Mouse (Mus musculus) thymus, postnatal 14 days (tissue): ENCODE measurements around the gene Bricd5.

Experiments used
- DNase-seq: peaks from one replicate; pipeline ENCODE4 v3.0.0; 2021

Bricd5 gene

DNA sequence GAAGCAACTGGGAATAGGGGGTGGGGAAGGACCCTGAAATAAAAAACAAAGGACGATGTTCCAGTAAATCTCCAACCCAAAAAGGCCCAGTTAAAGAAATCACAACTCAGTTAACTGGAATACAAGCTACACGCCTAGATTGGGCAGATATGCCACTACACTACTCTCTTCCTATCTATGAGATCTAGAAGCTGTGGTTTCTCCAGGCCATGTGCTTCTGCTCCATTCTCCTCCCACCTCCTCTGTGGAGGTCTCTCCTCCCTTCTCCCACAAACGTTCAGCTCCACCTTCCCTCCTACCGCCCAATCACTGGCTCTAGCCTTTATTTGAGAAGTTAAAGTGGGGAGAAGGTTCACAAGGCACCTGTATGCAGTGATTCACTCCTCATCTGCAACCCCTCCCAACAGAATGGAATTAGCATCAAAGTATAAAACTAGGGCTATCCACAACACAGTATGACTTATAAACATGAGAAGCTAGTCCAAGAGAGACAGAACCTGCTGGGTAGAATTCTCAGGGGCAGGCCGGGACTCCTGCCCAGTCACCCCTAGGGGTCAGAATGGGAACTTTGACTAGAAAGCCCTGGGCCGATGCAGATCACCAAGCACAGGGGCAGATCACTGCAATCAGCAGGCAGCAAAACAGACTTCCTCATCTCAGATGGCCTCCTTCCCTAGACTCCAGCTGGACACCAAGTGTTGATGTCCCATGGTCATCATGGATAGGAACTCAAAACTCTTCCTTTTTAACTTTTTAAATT is 10.1 kb upstream of the Bricd5 start:
- DNase-seq = no peak

DNA sequence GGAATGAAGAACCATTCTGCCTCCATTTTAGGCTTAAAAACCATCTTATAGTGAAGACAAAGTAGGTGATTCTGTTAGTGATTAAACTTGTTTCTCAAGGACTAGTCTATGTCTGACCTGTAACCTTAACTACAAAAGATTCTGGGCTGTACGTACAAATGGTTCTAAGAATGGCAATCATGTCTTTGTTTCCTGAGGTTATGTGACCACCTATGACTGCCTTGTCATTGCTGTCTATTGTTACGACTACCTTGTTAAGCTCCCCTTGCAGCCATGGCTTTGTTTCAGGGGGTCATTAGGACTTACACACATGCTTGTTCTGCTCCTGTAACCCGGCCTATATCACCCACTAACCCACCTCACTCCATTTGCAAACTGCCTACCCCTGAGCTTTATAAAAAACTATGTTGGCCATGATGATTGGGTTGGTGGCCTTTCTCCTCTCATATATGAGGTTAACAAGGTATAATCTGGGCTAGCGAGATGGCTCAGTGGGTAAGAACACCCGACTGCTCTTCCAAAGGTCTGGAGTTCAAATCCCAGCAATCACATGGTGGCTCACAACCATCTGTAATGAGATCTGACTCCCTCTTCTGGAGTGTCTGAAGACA is 4.9 kb upstream of the Bricd5 start:
- DNase-seq = no peak

DNA sequence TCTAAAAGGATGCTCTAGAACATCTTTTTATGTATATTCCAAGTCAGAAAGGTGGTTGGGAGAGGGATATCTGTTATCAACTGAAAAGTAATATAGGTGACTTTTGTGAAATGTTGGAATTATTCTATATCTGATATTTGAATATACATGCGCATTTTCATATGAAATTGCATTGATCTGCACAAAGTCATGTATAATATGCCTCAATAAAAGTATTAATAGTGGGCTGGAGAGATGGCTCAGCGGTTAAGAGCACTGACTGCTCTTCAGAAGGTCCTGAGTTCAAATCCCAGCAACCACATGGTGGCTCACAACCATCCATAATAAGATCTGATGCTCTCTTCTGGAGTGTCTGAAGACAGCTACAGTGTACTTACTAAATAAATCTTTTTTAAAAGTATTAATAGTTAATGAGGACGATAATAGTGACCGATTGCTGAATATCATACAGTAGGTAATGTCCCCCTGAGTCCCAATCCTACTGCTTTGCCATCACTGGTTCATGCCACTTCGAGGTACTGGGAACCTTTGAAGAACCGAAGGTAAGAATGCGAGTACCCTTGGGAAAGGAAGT is 4.3 kb upstream of the Bricd5 start:
- no peak for DNase-seq

DNA sequence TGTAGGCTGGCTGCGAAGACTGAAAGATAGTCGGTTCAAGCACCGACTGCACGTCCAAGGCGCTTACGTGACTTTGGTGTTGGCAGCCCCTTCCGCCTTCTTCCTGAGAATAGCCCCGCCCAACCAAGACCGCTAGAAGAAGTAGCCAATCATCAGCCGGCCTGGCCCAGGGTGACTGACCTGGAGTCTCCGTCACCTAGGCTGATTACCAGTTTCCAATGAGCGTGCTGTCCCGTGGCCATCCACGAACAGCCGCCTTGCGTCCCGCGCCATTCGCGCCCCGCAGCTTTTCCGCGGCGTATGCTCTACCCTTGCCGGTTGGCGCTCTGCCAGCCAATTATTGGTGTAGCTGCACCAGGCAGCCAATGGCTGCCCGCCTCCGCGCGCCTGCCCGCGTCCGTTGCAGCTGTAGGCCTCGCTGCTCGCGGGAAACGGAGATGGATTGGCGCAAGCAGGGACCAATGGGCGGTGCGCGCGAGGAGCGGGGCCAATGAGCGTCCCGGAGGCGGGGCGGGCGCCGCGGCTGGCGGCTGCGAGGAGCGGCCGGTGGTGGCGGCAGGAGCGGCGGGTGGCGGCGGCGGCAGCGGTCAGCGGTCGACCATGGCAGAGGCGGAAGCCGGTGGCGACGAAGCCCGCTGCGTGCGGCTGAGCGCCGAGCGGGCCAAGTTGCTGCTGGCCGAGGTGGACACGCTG is 3.6 kb upstream of the Bricd5 start, which contains the start of the genes E4f1 and Pgp:
Gene E4f1 (minus strand): TSS at position 404 of the 693 bp plus-strand sequence.
Gene Pgp (plus strand): TSS at position 483 of the 693 bp plus-strand sequence.
- peak; percentile 97 for DNase-seq

DNA sequence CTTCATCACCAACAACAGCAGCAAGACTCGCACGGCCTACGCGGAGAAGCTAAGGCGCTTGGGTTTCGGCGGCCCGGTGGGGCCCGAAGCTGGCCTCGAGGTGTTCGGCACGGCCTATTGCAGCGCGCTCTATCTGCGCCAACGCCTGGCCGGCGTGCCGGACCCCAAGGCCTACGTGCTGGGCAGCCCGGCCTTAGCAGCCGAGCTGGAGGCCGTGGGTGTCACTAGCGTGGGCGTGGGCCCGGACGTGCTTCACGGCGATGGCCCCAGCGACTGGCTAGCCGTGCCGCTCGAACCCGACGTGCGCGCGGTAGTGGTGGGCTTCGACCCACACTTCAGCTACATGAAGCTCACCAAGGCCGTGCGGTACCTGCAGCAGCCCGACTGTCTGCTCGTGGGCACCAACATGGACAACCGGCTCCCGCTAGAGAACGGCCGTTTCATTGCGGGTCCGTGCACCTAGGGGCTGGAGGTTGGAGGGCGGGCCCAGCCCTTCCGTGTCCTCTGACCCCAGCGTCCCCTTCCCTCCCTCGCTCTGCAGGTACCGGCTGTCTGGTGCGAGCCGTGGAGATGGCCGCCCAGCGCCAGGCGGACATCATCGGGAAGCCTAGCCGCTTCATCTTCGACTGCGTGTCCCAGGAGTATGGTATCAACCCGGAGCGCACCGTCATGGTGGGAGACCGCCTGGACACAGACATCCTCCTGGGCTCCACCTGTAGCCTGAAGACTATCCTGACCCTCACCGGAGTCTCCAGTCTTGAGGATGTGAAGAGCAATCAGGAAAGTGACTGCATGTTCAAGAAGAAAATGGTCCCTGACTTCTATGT is 2.8 kb upstream of the Bricd5 start:
- peak; percentile 45 for DNase-seq

DNA sequence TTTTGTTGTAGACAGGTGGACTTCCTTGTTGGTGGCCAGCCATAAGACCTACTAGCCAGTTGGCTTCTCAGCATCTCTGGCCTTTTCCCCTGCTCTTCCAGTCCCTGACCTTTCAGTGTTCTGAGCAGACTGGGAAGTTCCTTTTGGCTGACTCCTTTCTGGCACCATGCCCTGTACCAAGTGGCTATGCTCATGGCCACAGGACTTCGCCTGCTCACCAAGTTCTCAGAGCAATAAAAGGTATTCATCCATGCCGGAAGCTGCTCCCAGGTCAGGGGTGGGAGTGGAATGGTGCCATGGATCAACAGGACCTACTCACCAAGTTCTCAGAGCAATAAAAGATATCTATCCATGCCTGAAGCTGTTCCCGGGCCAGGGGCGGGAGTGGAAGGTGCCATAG is 1.2 kb upstream of the Bricd5 start:
- no peak for DNase-seq

DNA sequence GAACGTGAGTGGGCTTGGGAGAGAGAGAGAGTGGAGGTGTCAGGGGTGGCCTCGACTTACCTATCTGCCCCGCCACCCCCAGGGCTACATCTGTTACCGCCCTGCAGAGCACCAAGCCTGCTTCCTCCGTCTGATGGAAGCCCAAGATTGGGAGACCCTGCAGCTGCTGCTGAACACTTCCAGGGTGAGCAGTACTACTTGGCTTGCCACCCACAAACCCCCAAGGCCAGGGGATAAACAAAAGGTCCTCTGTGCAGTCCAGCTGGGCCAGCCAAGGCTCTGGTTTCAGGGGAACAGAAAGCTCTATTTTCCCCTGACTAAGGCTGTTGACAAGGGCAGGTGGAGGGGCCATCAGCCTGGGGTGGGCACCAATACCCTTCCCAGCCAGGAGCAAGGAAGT is 873 bp downstream of the Bricd5 start:
- no peak for DNase-seq

DNA sequence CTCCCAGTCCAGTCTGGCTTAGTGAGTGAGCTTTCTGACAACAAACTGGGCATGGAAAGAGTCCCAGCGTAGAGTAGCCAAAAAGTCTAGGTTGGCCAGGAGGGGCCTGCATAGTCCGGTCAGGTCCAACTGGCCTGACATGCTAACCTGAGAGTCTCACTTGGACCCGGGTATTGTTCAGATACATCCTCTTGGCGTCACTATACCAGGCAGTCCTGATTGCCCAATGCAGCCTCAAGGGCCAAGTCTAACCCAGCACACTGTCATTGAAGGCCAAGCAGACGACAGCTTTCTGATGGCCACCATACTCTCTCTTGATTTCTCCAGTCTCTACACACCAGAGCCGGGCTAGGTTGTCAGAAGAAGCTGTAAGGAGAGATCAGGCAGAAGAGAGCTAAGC is 1.9 kb downstream of the Bricd5 start:
- no peak for DNase-seq

DNA sequence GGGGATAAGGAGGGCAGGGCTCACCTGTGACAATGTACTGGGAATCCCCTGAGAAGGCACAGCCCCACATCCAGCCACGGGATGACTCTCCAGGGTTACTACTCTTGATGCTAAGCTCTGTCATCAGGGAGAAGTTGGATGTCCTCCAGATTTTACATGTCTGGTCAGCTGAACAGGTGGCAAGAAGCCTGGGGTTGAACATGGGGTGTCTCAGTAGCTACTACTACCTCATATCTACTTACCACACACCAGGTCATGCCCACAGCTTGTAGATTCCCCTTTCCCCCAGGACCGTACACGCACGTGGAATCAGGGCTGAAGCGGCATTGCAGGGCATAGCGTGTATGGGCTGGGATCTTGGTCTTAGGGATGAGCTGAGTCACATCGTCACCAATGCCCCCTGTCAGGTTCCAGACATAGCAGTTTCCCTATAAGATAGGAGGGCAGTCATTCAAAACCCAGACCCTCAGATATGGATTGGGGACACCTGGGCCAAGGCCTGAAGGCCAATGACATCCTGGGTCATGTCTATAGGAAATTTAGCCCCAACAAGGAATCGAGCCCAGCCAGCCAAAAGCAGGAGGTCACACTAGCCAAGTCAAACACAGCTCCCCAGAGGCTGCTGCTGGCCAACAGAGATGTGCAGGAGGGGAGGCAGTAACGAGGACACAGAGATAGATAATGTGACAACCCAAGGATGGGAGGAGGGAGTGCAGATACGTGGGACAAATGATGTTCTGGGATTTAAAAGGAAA is 2.5 kb downstream of the Bricd5 start:
- DNase-seq = no peak

DNA sequence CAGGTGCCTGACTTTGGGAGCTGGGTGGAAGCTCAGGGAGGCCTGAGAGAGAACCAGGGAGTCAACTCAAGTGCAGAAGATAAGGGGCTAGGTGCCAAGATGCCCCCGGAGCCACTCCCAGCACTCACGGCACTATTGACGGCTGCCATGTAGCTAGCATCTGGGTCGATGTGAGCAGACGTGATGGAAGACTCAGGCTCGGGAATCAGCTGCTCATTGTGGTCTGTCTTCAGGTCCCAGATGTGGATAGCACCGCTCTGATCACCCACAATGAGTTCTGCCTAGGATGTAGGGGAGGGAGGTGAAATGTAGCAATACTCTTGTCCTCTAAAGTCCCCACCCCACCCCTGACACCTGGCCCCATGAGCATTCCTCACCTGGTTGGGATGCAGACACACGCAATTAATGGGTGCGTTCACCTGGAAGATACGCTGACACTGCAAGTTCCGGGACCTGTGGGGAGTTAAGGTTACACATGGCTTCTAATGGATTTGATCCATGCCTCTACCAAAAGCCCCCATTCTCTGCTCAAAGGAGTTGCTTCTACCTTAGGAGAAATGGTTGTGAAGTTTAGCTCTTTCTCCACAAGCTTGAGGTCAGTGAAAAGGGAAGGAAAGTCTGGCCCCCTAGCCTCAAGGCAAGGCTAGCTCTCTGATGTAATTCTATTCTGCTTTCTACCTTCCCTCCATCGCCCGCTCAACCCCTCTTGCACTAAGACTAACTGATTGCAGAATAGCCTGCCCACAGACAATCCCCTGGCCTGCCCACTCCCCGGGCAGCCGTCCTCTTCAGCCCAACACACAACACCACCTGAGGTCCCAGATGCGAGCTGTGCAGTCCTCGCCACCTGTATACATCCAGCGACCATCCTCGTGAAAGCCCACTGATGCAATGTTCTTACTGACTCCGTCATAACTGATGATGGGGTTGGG is 3.6 kb downstream of the Bricd5 start:
- DNase-seq = no peak

DNA sequence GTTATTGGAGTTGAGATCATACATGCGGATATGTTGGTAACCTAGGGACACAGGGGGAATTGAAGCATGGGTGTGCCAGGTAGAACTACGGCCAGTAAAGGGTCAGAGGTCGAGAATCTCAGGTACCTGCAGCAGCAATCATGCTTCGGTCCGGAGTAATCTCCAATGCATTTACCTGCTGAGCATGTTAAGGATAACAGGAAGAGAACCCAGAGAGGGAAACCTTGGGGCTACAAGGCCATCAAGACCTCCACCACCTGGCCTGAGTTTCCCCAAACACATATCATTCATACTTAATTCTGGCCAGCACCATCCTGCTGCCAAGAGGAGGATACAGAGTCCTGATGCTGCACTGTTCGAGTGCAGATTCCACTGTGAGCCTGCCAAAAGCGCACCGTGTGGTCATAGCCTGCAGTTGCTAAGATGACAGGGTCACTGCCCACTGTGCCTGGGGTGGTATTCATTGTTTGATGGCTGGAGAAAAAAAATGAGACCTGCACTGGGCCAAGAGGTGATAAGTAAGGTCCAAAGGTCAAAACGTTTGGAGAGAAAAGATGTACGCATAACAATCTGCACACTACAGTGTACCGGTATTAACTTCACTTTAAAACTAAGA is 4.4 kb downstream of the Bricd5 start:
- DNase-seq = no peak

DNA sequence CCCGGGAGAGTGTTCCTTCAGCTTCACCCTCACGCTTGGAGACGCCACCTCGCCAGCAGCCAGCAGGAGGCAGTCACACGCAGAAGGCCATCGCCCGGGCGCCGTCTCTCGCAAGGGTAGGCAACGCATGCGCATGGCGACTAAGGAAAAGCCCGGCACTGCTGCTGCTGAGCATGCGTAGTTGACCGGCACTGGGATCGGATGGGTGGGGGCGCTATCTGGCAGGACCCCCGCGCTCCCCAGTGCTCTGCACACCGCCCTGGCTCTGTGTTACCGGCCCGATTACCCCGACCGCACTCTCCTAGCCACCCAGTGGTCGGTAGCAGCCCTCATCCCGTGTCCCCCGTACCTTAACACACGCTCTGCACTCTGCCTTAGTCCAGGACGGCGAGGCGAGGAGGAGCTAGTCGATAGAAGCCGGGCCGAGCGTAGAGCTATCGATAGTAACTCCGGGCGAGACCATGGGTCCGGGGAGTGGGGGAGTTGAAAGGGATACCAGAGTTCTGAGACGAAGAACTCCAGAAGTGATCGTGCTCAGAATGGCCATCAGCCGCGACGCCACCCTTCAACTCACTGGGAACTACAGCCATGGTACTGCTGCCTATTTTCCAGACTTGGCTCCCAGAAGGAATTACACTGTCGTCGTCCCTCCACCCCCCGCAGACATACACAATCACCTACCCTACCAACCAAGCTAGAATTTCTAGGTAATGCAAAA is 5.1 kb downstream of the Bricd5 start, which contains the start of gene Mlst8:
Gene Mlst8 (minus strand): TSS at position 416 of the 718 bp plus-strand sequence.
- DNase-seq = peak; percentile 98

DNA sequence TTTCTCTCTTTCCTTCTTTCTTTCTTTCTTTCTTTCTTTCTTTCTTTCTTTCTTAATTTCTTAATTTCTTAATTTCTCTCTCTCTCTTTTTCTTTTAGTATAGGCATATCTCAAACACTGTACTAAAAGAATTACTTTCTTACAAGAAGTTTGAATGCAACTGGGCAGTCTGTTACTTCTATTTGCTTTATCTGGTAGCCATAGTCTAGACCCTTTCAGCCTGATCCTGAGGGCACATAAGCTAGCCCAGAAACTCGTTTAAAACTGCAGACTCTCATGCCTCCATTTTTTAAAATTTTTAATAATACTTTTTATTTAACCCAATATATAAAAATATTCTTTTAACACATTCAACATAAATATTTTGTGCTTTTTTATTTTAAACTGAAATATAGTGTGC is 5.7 kb downstream of the Bricd5 start:
- no peak for DNase-seq

DNA sequence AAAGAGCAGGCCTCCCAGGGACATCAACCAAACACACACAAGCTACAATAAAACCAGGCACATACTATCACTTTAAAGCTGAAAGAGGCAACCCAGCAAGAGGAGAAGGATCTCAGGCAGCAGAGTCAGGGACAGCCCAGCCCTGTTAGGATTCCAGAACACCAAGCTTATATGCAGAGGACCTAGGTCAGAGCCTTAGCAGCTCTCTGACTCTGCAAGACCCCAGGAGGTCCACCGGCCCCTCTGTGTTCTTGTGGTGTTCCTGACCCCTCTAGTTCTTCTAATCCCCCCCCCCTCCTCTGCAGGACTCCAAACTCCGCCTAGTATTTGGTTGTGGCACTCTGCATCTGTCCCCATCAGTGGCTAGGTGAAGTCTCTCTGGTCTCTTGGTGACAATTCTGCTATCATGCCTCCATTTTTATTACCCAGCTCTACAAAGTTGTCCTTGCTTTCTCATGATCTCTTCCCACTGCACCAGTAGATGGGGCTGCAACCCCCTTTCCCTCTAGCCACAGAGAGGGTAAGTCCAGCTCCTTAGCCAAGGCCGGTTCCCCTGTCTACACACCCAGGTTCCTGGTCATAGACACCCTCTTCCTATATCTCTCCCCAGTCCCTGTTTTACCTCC is 6.6 kb downstream of the Bricd5 start:
- no peak for DNase-seq

DNA sequence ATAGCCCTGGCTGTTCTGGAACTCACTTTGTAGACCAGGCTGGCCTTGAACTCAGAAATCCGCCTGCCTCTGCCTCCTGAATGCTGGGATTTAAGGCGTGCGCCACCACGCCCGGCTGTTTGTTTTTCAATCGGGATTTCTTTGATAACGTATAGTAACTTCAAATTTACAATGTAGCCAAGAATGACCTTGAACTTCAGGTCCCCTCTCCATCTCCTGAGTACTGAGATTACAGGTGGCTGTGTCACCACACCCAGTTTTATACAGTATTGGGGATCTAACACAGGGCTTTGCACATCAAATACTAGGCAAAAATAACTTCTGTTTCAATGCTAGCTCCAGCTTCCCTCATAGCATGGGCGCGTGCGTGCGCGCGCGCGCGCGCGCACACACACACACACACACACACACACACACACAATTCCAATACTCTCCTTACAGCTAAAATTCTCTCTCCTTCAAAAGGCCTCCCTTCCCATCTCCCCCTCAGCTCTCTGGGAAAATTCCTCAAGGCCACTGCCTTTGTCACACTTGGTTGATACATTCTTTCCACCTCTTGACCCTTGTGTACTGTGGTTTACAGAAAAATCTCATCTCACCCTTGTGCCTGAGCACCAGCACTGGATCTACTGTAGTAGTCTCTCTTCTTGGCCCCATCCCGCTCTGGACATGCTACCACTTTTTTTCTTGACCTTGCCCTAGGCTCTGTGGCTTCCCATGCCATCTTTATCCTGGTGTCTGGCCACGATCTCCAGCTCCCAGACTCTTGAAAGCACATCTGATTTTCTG is 7.5 kb downstream of the Bricd5 start:
- no peak for DNase-seq

DNA sequence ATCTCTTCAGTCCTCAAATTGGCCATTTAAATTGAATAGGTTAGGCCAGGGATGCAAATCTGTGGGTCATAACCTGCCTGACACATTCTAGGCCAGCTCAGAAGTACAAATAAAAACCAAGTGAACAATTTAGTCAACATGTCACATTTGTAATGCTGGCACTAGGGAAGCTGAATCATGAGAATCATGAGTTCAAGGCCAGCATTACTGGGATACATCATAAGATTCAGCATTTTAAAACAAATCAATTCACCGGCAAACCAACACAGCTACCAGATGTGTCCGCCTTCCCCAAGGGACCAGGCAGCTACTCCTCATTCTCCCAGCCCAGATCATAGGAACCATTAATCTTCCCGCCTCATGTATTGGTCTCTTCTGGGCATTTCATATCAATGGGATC is 9.8 kb downstream of the Bricd5 start:
- DNase-seq = no peak

DNA sequence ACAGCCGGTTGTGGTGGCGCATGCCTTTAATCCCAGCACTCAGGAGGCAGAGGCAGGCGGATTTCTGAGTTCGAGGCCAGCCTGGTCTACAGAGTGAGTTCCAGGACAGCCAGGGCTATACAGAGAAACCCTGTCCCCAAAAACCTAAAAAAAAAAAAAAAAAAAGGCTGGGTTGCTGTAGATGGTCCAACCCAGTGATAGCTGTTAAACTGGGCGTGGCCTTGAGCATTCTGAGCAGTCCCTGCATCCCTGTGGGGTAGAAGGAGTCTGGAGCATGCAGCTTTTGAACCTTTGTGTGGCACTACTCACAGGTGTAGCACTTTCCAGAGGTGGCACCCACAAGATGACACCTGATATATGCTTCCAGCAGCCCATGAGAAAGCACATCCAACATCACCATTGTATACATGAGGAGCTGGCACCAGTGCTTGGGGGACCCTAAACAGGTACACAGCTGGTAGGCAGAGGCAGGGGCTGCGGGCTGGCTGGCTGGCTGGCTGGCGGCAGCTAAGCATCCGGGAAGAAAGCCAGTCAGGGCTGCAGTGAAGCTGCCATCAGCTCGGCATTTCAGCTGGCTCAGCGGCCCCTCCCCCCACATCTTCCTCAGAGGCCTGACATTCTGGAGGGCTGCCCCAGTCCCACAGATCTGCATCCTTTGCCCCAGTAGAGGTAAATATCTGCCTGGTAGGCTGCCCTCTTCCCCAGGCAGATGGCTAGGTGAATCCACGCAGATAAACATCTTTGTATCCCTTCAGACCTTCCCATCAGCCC is 11.6 kb downstream of the Bricd5 start:
- peak; percentile 58 for DNase-seq
